Mouse (Mus musculus): ENCODE results near the gene Grik2. TPM values are rescaled to one million over a fixed set of nuclear protein-coding genes. Genes with fewer than 3 reads are reported as not detected.

Gene Grik2
- polyA plus RNA-seq, 1 experiment from 2014 or later: 1.8 TPM

- ATAC-seq (replicated peaks; ENCODE audit: low FRiP score, low read depth) (no peak), DNase-seq (ENCODE audit: low spot score) (no peak)
- no peaks in the 10 kb centered on the region for H3K27me3 ChIP-seq (ENCODE audit: insufficient read depth, low read length)
- TF ChIP-seq CTCF (IDR thresholded peaks at IDR 0.05; ENCODE audit: low read depth): peak; percentile 22; the same call in 1 of the 2 replicates
- H3K9me3 ChIP-seq (replicated peaks; ENCODE audit: low read length): no peaks in the 10 kb centered on the region
- H3K36me3 ChIP-seq (ENCODE audit: insufficient read depth, low read length): no peaks in the 10 kb centered on the region
- H3K27ac ChIP-seq: no peak overlapping the region
- H3K4me1 ChIP-seq (replicated peaks; ENCODE audit: insufficient read depth, low read length): no peaks in the 10 kb centered on the region
- no peak overlapping the region for H3K4me2 ChIP-seq (ENCODE audit: low read length)
- WGBS: 80% methylated on average over 4 of the region's 4 CpGs
- no peak overlapping the region for H3K4me3 ChIP-seq (replicated peaks; ENCODE audit: low read depth, low read length)
- no peak overlapping the region for H3K9ac ChIP-seq (ENCODE audit: low read depth, low read length)
Measured at GRCm38 (mm10) chr10:49481439-49481838, 307.1 kb downstream of the Grik2 start.

DNA sequence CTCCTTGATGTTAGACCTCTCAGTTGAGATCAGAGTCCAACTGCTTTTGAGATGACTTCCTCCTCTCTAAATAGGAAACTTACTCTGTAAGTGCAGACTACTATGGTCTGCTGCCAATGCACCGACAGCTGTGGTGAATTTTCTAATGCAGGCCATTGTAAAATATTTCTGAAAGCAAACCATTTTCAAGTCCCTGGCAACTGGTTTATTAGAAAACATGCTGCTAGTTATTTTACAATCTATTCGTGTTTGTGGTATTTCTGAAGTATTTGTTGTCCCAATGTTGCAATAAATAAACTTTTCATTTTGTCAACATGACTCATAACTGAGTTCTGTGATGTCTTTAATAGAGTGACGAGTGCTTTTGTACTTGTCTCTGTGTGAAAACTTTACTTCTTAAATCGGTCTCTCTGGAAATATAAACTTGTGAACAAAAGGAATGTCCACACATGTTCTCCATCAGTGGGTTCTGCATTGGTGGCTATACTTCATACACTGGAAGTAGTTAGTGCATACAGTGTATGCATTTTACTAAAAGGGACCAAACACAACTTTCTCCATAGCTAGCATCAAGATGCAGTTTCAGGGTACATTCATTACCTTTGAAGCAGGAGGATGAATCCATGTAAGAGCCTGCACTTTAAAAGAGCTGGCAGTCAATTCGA, 308.3 kb downstream of the Grik2 start:
- Histone ChIP-seq H3K27ac (no peak overlapping the region), H3K9ac (ENCODE audit: low read depth, low read length) (no peak overlapping the region), H3K4me2 (ENCODE audit: low read length) (no peak overlapping the region), H3K9me3 (replicated peaks; ENCODE audit: low read length) (no peaks in the 10 kb centered on the region), H3K4me3 (replicated peaks; ENCODE audit: low read depth, low read length) (no peak overlapping the region), H3K4me1 (replicated peaks; ENCODE audit: insufficient read depth, low read length) (no peaks in the 10 kb centered on the region), H3K36me3 (ENCODE audit: insufficient read depth, low read length) (no peaks in the 10 kb centered on the region), H3K27me3 (ENCODE audit: insufficient read depth, low read length) (no peaks in the 10 kb centered on the region)
- WGBS: 78% methylated on average over 5 of the region's 5 CpGs
- DNase-seq (ENCODE audit: low spot score): no peak
- no peak for TF ChIP-seq CTCF (IDR thresholded peaks at IDR 0.05; ENCODE audit: low read depth)
- ATAC-seq (replicated peaks; ENCODE audit: low FRiP score, low read depth): no peak

DNA sequence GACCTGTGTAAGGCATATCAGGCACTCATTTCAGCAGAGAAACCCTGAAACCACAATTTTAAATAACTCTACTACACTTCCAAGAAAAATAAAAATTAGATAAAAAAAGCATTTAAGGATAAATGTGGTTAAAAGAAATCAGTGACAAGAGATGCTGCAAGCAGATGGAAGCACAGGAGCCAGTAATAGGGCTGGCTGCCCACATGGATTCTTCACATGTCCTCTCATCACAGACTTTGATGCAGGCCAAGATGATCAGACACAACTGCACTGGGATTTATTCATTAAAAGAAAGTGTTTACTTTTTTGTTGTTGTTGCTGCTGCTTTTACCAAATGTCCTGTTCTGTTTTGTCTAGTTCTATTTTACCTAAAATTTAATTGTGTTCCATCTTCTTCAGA, 315.0 kb downstream of the Grik2 start:
- H3K9me3 ChIP-seq (replicated peaks; ENCODE audit: low read length): no peaks in the 10 kb centered on the region
- H3K36me3 ChIP-seq (ENCODE audit: insufficient read depth, low read length): no peaks in the 10 kb centered on the region
- no peak overlapping the region for H3K27ac ChIP-seq
- no peak for TF ChIP-seq CTCF (IDR thresholded peaks at IDR 0.05; ENCODE audit: low read depth)
- H3K4me1 ChIP-seq (replicated peaks; ENCODE audit: insufficient read depth, low read length): no peaks in the 10 kb centered on the region
- ATAC-seq (replicated peaks; ENCODE audit: low FRiP score, low read depth): no peak
- H3K27me3 ChIP-seq (ENCODE audit: insufficient read depth, low read length): no peaks in the 10 kb centered on the region
- no peak overlapping the region for H3K4me3 ChIP-seq (replicated peaks; ENCODE audit: low read depth, low read length)
- H3K4me2 ChIP-seq (ENCODE audit: low read length): no peak overlapping the region
- no peak overlapping the region for H3K9ac ChIP-seq (ENCODE audit: low read depth, low read length)
- DNase-seq (ENCODE audit: low spot score): no peak

- Histone ChIP-seq H3K4me3 (replicated peaks; ENCODE audit: low read depth, low read length) (no peak overlapping the region), H3K27me3 (ENCODE audit: insufficient read depth, low read length) (no peaks in the 10 kb centered on the region), H3K9me3 (replicated peaks; ENCODE audit: low read length) (no peaks in the 10 kb centered on the region), H3K4me1 (replicated peaks; ENCODE audit: insufficient read depth, low read length) (no peaks in the 10 kb centered on the region), H3K36me3 (ENCODE audit: insufficient read depth, low read length) (no peaks in the 10 kb centered on the region), H3K9ac (ENCODE audit: low read depth, low read length) (no peak overlapping the region), H3K27ac (no peak overlapping the region), H3K4me2 (ENCODE audit: low read length) (no peak overlapping the region)
- no peak for DNase-seq (ENCODE audit: low spot score)
- ATAC-seq (replicated peaks; ENCODE audit: low FRiP score, low read depth): no peak
- WGBS: 81% methylated on average over 2 of the region's 2 CpGs
- no peak for TF ChIP-seq CTCF (IDR thresholded peaks at IDR 0.05; ENCODE audit: low read depth)
Measured at GRCm38 (mm10) chr10:49456791-49457190, 331.8 kb downstream of the Grik2 start.

- Histone ChIP-seq H3K4me1 (replicated peaks; ENCODE audit: insufficient read depth, low read length) (no peaks in the 10 kb centered on the region), H3K4me2 (ENCODE audit: low read length) (no peak overlapping the region), H3K27ac (no peak overlapping the region), H3K9ac (ENCODE audit: low read depth, low read length) (no peak overlapping the region), H3K4me3 (replicated peaks; ENCODE audit: low read depth, low read length) (no peak overlapping the region), H3K27me3 (ENCODE audit: insufficient read depth, low read length) (no peaks in the 10 kb centered on the region), H3K9me3 (replicated peaks; ENCODE audit: low read length) (no peaks in the 10 kb centered on the region), H3K36me3 (ENCODE audit: insufficient read depth, low read length) (no peaks in the 10 kb centered on the region)
- no peak for DNase-seq (ENCODE audit: low spot score)
- TF ChIP-seq CTCF (IDR thresholded peaks at IDR 0.05; ENCODE audit: low read depth): no peak
- ATAC-seq (replicated peaks; ENCODE audit: low FRiP score, low read depth): no peak
Measured at GRCm38 (mm10) chr10:49453535-49453934, 335.0 kb downstream of the Grik2 start.

DNA sequence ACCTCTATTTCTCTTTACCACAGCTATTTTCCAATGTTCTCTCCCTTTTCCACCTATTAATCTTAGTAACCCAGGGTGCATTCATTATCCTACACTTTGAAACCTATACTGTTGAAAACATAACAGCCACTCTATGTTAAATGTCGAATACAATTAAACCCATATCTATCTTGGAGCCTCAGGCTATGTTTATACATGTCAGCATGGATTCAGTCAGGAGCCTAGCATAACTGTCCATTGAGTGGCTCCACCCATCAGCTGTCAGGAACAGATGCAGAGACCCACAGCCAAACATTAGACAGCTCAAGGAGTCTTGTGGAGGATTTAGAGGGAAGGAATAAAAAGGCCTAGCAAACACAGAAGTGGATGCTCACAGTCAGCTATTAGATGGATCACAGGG, 347.2 kb downstream of the Grik2 start:
- Histone ChIP-seq H3K4me2 (ENCODE audit: low read length) (no peak overlapping the region), H3K27me3 (ENCODE audit: insufficient read depth, low read length) (no peaks in the 10 kb centered on the region), H3K9ac (ENCODE audit: low read depth, low read length) (no peak overlapping the region), H3K4me3 (replicated peaks; ENCODE audit: low read depth, low read length) (no peak overlapping the region), H3K9me3 (replicated peaks; ENCODE audit: low read length) (no peaks in the 10 kb centered on the region), H3K4me1 (replicated peaks; ENCODE audit: insufficient read depth, low read length) (no peaks in the 10 kb centered on the region), H3K27ac (no peak overlapping the region), H3K36me3 (ENCODE audit: insufficient read depth, low read length) (no peaks in the 10 kb centered on the region)
- DNase-seq (ENCODE audit: low spot score) (no peak), ATAC-seq (replicated peaks; ENCODE audit: low FRiP score, low read depth) (no peak)
- 79% methylated on average over 1 of the region's 1 CpGs for WGBS
- TF ChIP-seq CTCF (IDR thresholded peaks at IDR 0.05; ENCODE audit: low read depth): no peak

DNA sequence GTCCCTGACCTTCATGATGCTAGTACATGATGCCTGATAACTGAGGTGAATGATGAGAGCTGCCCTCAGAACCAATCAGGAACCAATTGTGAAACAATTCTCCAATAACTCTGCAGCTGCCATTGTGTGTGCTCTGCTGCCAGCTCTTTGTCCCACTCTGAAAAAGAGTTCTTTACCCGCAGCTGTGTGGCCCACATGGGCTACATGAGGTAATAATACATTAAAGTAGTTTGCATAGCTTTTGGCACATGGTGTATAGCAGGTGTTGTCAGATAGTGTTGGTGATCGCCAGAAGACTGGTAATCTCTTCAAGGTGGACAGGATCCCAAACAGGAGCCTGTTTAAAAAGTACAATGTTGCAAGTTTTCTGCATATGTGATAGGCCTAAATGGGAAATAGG, 351.5 kb downstream of the Grik2 start:
- Histone ChIP-seq H3K27me3 (ENCODE audit: insufficient read depth, low read length) (no peaks in the 10 kb centered on the region), H3K36me3 (ENCODE audit: insufficient read depth, low read length) (no peaks in the 10 kb centered on the region), H3K27ac (no peak overlapping the region), H3K9me3 (replicated peaks; ENCODE audit: low read length) (no peaks in the 10 kb centered on the region), H3K4me1 (replicated peaks; ENCODE audit: insufficient read depth, low read length) (no peaks in the 10 kb centered on the region), H3K4me3 (replicated peaks; ENCODE audit: low read depth, low read length) (no peak overlapping the region), H3K4me2 (ENCODE audit: low read length) (no peak overlapping the region), H3K9ac (ENCODE audit: low read depth, low read length) (no peak overlapping the region)
- TF ChIP-seq CTCF (IDR thresholded peaks at IDR 0.05; ENCODE audit: low read depth): no peak
- 72% methylated on average over 2 of the region's 2 CpGs for WGBS
- no peak for DNase-seq (ENCODE audit: low spot score)
- ATAC-seq (replicated peaks; ENCODE audit: low FRiP score, low read depth): no peak

All from kidney, postnatal 0 days (tissue).